Mouse (Mus musculus) embryo, embryonic 10.5 days (tissue): ENCODE measurements around the gene Gdpd2.

Source experiments
- DNase-seq: peaks from one replicate; pipeline ENCODE4 v3.0.0-alpha.2; 2015; ENCODE audit warnings: low spot score

Gene Gdpd2

GRCm38 (mm10) chrX:100777655-100778234 lies 48.1 kb downstream of the Gdpd2 start:
- DNase-seq: peak; percentile 50

DNA sequence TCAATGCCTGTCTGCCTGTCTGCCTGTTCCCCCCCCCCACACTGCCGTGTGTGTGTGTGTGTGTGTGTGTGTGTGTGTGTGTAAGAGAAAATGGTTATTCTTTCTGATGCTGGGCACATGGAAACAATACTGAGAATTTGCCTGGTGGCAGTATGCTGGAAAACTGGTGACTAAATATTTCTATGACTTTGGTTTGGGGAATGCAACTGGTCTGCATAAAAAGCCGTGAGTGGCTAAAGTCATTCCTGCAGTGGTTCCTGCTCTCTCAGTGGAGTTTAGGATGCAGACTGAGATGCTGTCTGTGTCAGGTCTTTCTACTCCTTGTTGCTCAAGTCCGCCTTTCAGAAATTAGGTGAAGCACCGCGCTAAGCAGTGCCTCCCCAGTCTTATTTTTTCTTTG lies 48.7 kb downstream of the Gdpd2 start:
- peak; percentile 7 for DNase-seq
